Mouse (Mus musculus) kidney, postnatal 36 days (tissue): Measurements from ENCODE around the gene Olfr1136.

Source experiments
- DNase-seq, 2 experiments: peaks; one replicate each; pipeline ENCODE4 v3.0.0; 2021 to 2022; ENCODE audit warnings: mixed read lengths in 2 of 2

Olfr1136 gene

GRCm38 (mm10) chr2:87693847-87694246 lies at the start of gene Olfr1136:
Gene Olfr1136, minus strand, starts transcription at chr2:87693947.
- DNase-seq: no peak

- no peak for DNase-seq
Observed at GRCm38 (mm10) chr2:87743452-87743851, 49.7 kb upstream of the Olfr1136 start, which contains the start of gene Olfr1140. Gene Olfr1140, plus strand, starts transcription at chr2:87743752.

- no peak for DNase-seq
Observed at GRCm38 (mm10) chr2:87739878-87740277, 46.1 kb upstream of the Olfr1136 start, which contains the start of gene Olfr1138. Gene Olfr1138, minus strand, starts transcription at chr2:87739978.

GRCm38 (mm10) chr2:87713079-87713478 lies 19.3 kb upstream of the Olfr1136 start, which contains the start of gene Olfr1137:
Gene Olfr1137, minus strand, starts transcription at chr2:87713179.
- no peak for DNase-seq

- DNase-seq: no peak
Observed at GRCm38 (mm10) chr2:87673564-87673963, 20.2 kb downstream of the Olfr1136 start, which contains the start of gene Olfr1135. Gene Olfr1135, minus strand, starts transcription at chr2:87673664.

GRCm38 (mm10) chr2:87658360-87658759 lies 35.4 kb downstream of the Olfr1136 start, which contains the start of gene Olfr1134:
Gene Olfr1134, minus strand, starts transcription at chr2:87658460.
- DNase-seq: no peak

GRCm38 (mm10) chr2:87647274-87647673 lies 46.5 kb downstream of the Olfr1136 start, which contains the start of gene Olfr1133:
Gene Olfr1133, minus strand, starts transcription at chr2:87647374.
- DNase-seq: no peak
